Mouse (Mus musculus) frontal cortex, postnatal 14 days (tissue): ENCODE data around the gene Tarsl2.

Experiments used
- DNase-seq, 2 experiments: peaks; one replicate each; pipeline ENCODE4 v3.0.0; 2022; ENCODE audit warnings: low spot score in 2 of 2

The Tarsl2 gene

DNA sequence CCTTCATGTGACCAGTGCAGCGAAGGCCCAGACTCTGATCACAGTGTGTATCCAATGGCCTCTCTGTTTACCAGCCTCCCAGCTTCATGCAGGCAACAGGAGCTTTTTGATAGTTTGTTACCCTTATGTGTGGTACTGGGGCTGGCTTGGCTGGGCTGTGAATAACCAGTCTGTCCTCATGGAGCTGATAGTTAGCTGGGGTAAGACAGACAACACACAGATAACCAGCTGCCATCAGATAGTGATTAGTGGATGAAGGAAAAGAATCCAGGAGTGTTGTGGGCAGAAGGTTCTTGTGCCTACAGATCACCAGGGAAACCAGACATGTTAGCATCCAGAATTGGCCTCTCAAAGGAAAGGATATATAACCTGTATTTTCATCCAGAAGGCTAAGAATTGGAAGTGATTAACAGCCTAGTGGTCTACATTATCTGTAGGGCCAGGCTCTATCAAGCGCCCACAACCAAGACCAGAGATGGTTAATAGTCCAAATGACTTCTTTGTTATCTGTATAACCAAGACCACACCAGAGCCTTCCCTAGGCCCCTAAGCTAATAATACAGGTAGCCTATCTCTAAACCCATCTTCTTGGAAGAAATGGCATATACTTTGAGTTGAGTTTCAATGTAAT is 12.9 kb downstream of the Tarsl2 start:
- no peak for DNase-seq

DNA sequence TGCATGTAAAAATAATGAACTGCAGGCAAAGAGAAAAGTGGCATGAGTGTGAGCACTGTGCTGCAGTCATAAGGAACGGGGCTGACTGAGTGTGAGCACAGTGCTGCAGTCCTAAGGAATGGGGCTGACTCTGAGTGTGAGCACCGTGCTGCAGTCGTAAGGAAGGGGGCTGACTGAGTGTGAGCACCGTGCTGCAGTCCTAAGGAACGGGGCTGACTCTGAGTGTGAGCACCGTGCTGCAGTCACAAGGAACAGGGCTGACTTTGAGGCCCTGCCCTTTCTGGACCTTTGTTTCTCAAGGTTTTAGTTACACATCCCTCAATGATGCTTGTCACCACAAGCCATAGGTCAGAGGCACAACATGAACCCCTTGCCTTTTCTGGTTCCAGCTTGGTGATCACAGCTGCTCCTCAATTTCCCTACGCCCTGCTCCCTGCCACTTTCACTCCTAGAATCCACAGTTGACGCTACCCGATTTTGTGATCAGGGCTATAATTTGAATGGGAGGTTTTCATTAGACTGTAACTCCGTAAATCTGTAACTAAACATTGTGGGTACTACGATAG is 18.6 kb downstream of the Tarsl2 start:
- DNase-seq, result no peak

DNA sequence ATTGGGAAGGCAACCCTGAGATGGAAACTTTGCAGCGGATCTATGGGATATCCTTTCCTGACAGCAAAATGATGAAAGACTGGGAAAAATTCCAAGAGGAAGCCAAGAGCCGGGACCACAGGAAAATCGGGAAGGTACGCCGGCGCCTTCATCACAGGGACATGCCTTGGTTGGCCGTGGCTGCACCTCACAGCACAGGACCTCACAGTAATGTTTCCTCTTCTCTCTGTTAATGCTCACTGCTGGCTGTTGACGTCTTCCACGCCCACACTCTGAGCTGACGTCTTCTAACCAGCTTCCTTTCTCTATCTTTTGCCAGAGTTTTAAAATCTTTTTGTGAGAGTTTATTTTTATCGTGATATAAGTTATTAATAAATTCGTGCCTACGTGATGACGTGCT is 19.2 kb downstream of the Tarsl2 start:
- DNase-seq, result no peak

DNA sequence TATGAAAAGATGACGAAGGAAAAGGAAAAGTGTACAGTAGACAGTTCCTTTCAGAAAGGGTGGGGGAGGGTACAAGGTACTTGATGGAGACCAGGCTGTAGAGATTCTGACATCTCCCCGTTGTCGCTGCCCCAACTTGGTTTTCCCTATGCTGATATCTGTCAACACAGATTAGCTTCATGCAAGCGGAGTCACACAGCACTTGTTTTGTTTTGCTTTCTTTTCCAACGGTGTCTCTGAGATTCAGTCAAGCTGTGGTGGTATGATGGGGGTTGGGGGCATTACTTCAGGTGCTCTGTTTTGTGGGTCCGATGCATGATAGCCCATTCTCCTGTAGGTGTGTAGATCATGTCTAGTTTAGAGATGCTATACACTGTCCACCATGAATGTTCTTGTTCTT is 22.8 kb downstream of the Tarsl2 start:
- DNase-seq, result no peak

DNA sequence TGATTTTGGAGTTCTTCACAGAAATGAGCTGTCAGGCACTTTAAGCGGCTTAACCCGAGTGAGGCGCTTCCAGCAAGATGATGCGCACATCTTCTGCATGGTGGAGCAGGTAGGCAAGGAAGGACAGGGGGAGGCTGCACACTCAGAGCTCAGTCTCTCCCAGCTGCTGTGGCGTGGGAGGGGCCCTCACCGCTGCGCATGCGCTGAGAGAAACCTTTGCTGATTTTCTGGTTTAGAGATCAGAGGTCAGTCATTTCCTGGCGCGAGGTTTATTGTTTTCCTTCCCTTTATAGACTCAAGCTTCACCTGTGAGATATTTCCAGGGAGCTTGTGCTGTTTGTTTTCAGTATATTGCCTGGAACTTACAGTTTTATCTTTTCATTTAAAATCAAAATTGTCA is 33.4 kb downstream of the Tarsl2 start:
- DNase-seq, result no peak

DNA sequence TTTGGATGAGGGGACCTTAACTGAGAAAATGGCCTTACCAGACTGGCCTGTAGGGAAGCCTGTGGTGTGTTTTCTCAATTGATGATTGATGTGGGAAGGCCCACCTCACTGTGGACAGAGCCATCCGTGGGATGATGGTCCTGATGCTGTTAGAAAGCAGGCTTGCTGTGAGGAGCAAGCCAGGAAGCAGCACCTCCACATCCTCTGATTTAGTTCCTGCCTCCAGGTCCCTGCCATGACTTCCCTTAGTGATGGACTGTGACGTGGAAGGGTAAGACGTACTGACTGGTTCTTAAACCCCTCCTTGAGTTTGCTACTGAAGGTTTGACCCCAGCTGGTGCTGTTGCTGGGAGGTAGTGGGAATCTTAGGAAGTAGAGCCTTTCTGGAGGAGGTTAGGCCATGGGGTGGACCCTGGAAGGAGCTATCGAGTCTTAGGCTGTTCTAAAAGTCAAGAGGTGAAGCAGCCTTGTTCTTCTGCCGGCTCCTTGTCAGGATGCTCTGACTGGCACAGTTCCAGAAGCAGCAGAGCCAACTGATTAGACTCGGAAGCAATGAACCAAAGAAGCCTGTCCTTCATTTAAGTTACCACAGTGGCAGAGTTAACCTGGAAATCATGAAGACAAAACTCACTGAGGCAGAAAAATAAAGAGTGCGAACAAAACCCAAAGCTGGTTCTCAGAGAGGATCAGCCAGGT is 34.4 kb downstream of the Tarsl2 start:
- DNase-seq, result no peak

DNA sequence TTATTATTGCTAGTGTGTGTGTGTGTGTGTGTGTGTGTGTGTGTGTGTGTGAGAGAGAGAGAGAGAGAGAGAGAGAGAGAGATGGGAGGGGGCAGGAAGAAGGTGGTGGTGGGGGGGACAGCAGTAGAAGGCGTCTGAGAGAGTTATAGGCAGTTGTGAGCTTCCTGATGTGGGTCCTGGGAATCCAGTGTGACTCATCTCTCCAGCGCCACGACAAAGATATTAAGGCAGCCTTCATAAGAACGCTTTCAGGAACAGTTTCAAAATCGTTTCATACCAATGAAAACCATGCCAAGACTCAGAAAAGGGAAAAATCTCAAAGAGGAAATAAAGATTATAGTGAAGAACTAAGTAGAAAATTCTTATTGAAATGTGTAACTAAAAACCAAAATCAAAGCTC is 36.5 kb downstream of the Tarsl2 start:
- no peak for DNase-seq

DNA sequence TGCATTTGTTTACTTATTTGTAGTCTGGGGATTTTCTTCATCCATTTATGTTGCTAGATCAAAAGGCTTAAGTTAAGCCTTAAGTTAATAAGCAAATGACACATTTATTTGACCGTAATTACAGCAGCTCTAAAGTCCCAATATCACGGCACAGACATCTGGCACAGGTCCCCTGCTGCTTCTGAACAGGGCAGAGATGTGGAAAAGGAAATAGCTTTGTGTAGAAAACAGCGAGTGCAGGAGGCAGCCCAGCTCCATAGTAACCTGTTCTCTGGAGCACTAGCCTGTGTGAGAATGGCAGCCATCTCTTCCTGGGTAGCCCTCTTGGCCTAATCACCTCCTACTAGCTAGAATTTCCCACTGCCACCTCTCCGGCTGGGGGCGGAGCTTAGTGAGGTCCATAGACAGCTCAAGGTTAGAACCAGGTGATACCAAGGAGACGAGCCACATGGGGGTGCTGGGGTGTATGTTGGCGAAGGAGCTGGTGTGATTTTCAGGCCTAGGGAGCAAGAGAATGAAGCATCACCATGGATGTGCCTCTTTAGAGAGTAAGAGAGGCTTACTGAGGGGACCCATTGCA is 39.6 kb downstream of the Tarsl2 start:
- no peak for DNase-seq

DNA sequence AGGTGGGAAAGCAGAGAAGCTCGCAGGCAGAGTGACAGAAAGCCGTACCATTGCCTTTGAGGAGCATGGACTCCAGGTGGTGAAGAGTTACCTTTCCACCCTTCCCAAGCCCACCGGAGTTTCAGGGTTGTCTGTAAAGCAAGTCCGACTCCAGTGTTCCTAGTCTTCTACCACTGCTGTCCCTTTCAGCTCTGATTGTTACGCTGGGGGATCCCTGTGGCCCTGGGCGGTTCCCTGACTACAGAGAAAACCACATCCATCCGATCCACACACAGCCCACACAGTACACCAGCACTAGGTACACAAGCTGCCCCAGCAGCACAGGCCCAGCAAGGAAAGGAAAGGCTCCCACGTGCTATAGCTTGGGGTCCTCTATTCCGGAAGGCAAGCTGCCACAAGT is 42.0 kb downstream of the Tarsl2 start:
- DNase-seq, result no peak

DNA sequence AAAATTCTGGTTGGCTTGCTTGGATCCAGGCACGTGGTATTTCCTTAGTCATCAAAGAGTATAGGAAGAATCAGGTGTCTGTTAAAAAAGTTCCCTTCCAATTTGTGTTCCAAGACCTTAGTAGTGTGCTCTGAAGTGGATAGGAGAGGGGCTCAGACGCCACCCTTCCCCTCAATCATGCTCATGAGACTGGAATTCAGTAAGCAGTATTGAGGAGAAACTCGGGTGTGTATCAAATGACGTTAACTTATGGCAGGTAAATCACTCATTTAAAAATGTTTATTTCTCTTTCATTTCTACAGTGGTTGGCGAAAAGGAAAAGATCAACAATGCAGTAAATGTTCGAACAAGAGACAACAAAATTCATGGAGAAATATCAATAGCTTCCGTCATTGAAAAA is 46.2 kb downstream of the Tarsl2 start, which contains the start of gene Tm2d3:
Tm2d3 (plus strand) TSS at position 301 of the 400 bp plus-strand sequence.
- no peak for DNase-seq

DNA sequence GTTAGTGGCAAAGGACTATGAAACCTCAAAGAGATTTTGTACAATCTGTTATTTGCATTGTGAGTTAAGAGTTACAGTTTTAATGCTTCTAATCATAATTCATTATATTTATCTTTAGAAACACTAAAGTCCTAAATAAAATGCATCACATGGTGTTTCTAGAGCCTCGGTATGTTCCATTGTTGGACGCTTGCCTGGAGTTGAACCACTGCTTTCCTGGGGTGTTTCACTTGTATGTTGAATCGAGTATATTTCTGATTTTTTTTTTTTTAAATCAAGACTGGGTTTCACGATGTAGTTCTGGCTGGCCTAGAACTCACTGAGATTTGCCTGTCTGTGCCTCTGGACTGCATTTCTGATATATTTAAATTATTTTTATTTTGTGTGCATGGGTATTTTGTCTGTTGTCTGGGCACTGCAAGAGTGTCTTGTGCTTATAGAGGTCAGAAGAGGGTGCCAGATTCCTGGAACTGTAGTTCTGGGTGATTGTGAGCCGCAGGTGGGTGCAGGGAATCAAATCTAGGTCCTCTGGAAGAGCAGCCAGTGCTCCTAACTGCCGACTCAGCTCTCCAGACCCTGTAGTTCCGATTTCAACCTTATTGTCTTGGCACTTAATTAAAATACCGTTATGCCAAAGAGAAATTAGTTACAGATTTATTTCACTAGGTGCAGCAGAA is 47.4 kb downstream of the Tarsl2 start:
- no peak for DNase-seq

DNA sequence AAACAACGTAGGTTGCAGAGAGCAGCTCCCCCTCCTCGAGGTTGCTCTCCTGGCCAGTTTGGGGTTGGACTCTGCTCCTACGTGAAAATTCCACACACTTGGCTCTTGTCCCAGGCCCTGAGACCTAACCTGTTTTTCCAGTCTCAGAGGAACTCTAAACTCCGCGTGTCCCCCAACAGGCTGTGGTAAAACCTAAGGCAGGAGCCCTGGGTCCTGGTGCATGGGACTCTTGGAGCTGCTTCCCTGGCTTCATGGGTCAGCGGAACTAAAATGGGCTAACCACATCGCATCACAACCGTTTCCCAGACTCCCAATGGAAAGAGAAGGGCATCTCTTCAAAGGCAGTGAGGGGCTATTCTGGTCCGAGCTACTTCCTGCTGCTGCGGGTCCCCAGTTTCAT is 48.2 kb downstream of the Tarsl2 start:
- no peak for DNase-seq

DNA sequence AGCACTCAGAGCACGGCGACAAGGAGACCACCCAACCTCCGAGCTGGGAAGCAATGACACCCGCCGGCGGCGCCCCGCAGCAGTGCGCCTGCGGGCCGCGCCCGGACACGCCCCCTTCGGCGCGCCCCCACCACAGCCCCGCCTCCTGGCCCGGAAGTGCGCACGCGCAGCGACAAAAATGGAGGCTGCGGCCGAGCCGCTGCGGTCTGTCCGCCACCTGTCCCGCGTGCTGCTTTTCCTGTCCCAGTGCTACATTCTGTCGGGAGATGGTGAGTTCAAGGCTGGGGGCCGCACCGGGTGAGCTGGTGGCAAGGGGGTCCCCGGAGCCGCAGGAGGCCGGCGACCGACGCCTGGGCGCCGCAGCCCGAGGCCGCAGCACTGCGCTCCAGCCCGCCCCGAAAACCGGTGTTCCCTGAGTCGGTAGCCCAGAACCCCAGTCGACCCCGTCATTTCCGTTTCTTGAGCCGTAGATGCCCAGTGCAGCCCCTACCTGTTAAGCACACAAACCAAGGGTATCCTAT is 48.7 kb downstream of the Tarsl2 start:
- peak; percentile 72 to 79 for DNase-seq

DNA sequence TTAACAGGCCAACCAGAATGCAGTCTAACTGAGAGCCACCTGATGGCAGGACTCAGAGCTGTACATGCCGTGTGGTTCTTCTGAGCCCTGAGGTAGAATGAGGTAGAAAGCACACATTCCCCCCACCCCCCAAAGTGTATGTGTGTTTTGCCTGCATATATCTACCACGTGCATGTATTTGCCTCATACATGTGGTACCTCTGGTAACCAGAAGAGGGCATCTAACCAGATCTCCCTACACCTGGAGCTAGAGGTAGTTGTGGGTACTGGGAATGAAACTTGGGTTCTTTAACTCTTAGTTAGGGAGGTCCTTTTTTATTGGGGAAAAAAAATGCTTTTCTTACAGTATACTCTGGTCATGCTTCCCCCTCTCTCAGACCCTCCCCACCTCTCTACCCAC is 51.8 kb downstream of the Tarsl2 start:
- no peak for DNase-seq

DNA sequence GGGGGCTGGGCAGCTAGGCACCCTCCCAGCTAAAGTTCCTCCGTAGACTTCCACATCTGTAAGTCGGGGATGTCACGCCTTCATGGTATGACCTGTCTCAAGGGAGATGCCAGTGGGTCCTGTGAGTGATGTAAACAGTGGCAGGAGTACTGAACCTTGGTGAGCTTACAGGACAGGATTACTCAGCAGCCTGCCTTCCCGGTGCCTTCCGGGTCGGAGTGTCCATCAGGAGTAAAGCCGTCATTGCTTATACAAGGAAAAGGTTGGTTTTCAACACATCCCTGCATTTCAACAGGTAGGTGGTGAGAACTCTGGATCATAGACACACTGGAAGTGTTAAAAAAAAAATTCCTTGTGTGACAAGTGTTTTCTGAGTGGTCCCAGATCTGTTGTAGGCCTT is 57.4 kb downstream of the Tarsl2 start:
- no peak for DNase-seq

DNA sequence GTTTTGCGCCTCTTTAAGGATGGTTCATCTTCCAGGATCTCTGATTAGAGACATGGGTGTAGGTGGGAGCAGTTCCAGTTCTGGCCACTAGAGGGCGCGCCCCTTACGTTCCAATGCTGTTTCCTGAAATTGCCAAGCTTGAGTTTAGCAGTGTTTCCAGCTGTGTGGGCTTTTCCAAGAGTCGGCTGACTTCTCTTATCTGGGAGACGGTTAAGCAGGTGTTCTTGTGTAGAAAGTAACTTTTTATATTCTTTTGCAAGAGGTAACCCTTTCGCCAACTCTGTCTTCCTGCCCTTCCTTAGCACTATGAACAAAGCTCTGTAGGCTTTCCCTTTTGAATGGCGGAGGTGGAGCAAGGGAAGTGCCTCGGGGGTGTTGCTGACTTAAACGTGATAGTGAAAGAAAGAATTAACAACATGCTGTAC is 60.1 kb downstream of the Tarsl2 start:
- peak; percentile 54 to 86 for DNase-seq

DNA sequence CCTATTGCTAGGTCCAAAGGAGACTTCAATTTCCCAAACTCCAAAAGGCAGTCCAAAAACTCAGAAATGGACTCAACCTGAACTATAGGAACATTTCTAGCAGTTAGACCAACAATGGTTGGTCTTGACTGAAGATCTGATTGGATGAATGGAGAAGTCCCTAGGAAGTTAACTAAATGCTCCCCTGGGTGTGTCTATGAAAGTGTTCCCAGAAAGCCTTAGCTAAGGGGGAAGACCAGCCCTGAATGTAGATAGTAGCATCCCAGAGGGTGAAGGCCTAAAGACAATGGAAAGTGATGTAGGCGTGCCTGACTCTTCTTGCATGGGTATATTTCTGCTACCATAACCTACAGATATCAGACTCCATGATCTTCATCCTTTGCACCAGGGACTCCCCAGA is 63.8 kb downstream of the Tarsl2 start:
- no peak for DNase-seq

DNA sequence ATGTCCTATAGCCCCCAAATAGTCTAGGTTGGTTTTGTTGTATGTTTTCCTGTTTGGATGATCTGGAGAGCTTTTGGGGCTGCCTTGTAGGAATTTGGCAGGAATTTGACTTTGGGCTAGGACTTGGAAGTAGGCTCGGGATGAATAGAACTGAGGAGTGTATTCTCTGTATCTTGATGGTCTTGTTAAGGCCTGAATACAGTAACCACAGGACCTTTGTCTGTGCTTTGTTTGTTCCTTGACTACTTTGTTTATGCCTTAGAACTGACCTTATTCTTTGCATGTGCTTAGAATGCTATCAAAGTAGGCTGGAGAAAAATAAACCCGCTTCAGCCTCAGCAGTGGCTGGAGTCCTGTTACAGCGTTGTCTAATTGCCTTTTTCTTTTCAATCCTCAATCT is 65.6 kb downstream of the Tarsl2 start:
- no peak for DNase-seq

DNA sequence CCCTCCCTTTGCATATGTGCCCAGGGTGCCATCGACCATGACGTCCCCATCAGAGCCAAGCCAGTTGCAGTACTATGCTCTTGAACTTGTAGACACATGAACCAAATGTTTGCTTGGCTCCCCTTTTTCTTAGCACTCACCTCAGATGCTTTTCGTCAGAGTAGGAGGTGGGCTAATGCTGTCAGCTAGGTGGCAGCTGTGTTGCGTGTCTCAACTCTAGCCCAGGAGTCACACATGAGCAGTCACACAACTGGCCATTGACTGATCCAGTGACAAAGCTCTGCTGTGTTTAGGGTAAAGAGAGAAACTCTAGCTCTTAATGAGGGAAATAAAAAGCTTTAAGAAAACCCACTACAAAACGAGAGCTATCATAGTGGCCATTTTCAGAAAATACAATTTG is 69.1 kb downstream of the Tarsl2 start:
- no peak for DNase-seq

DNA sequence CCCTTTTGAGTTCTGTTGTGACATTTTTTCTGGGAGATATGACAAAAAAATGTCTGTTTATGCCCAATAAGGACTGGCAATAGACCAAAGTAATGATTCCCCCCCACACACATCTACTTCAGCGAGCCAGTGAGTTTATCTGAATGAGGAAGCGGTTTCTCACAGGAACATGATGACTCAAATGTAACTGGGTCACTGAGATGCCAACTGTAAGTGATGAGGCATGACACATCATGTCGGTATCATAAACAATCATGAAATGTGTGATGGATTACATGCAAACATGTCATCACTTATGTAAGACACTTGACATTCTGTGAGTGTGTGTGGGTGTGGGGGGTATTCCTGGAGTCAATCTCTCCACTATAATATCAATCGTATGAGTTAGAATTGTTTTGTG is 69.6 kb downstream of the Tarsl2 start:
- no peak for DNase-seq

DNA sequence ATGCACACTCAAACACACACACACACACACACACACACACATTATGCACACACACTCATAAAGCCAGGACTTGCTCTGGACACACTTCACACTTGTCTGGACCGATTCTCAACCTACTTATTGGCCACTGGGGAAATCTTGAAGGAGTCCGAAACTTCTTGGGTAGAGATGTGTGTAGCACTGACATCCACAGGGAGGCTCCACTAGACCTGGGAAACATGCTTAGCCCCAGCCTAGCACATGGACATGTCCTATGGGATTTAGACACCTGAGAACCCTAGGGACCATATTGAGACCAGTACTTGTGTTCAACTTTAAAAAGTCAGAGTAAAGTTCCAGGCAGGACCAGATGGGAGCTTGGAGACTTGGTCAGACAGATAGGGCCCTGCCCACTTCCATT is 89.3 kb downstream of the Tarsl2 start:
- DNase-seq, result peak in 1 of 2 experiments; percentile 8

DNA sequence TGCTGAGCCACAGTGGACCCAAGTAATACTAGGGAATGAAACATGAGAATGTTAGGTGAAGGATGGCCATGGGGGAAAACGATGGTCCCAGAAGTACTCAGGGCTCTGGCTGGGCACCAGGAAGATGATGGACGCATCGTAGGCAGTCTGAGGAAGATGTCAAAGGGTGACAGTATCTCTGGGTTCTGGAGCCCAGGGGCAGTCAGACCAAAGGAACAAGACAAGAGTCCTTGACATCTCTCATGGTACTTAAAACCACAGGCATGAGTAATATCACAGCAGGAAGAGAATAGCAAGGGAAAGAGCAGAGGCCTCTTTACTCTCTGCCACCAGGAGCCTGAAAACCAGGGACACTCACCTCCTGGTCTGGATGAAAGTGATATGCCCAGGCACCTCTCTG is 90.6 kb downstream of the Tarsl2 start:
- DNase-seq, result no peak
